Mouse (Mus musculus): ENCODE data around the gene Prss53. TPM values are rescaled to one million over a fixed set of nuclear protein-coding genes. Genes with fewer than 3 reads are reported as not detected.
A peak's percentile ranks its signal among the peaks of the same experiment; 100 is the strongest.

The Prss53 gene
- polyA plus RNA-seq, 1 experiment from 2014 or later: 2.4 TPM

DNA sequence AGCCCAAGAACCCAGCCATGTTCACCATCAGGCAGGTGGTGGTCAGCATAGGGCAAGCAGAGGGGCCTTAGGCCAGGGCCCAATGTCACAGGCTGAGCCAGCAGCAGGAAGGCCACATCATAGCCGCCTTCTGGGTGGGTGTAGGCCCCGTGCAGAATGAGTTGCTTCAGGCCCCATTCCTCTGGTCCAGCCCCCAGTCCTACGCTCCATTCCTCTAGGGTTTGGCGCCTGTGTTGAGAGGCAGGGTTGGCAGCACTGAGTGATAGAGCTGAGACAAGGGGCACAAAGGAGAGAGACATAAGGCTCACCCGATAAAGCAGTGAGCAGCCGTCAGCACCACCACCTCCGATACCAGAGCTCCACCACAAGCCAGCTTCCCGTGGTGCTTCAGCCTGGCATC, 3.6 kb downstream of the Prss53 start:
- TF ChIP-seq CTCF (IDR thresholded peaks at IDR 0.05; ENCODE audit: low read depth): no peak
- Histone ChIP-seq H3K4me3 (ENCODE audit: low read depth, low read length) (no peak overlapping the region), H3K9me3 (ENCODE audit: control insufficient read depth) (no peaks in the 10 kb centered on the region), H3K9ac (ENCODE audit: low read depth, low read length) (no peak overlapping the region), H3K4me1 (replicated peaks; ENCODE audit: control insufficient read depth, insufficient read depth, low read length) (peaks cover 7% of the 10 kb centered on the region; the same call in 1 of the 2 replicates), H3K27me3 (replicated peaks; ENCODE audit: control insufficient read depth, insufficient read depth, low read length) (no peaks in the 10 kb centered on the region), H3K36me3 (ENCODE audit: control insufficient read depth, insufficient read depth) (peaks cover 76% of the 10 kb centered on the region), H3K4me2 (replicated peaks; ENCODE audit: low read depth) (no peak overlapping the region), H3K27ac (ENCODE audit: low read depth, low read length) (no peak overlapping the region)
- ATAC-seq: no peak
- WGBS: 77% methylated on average over 8 of the region's 8 CpGs

- WGBS: 75% methylated on average over 6 of the region's 6 CpGs
- TF ChIP-seq CTCF (IDR thresholded peaks at IDR 0.05; ENCODE audit: low read depth): no peak
These were observed 4.2 kb downstream of the Prss53 start for GRCm38 (mm10) chr7:127886551-127886950.

GRCm38 (mm10) chr7:127885951-127886350, 4.8 kb downstream of the Prss53 start:
- no peak for ATAC-seq
- H3K4me3 ChIP-seq (ENCODE audit: low read depth, low read length): no peak overlapping the region
- H3K27me3 ChIP-seq (replicated peaks; ENCODE audit: control insufficient read depth, insufficient read depth, low read length): no peaks in the 10 kb centered on the region
- H3K4me2 ChIP-seq (replicated peaks; ENCODE audit: low read depth): no peak overlapping the region
- H3K27ac ChIP-seq (ENCODE audit: low read depth, low read length): no peak overlapping the region
- peaks cover 78% of the 10 kb centered on the region for H3K36me3 ChIP-seq (ENCODE audit: control insufficient read depth, insufficient read depth)
- H3K4me1 ChIP-seq (replicated peaks; ENCODE audit: control insufficient read depth, insufficient read depth, low read length): peaks cover 7% of the 10 kb centered on the region; the same call in 1 of the 2 replicates
- WGBS: 42% methylated on average over 6 of the region's 6 CpGs
- no peak for TF ChIP-seq CTCF (IDR thresholded peaks at IDR 0.05; ENCODE audit: low read depth)
- no peak overlapping the region for H3K9ac ChIP-seq (ENCODE audit: low read depth, low read length)
- H3K9me3 ChIP-seq (ENCODE audit: control insufficient read depth): no peaks in the 10 kb centered on the region

More at GRCm38 (mm10) chr7:127886551-127886950, 4.2 kb downstream of the Prss53 start:
- Histone ChIP-seq H3K9ac (ENCODE audit: low read depth, low read length) (no peak overlapping the region), H3K27me3 (replicated peaks; ENCODE audit: control insufficient read depth, insufficient read depth, low read length) (no peaks in the 10 kb centered on the region), H3K4me3 (ENCODE audit: low read depth, low read length) (no peak overlapping the region), H3K4me1 (replicated peaks; ENCODE audit: control insufficient read depth, insufficient read depth, low read length) (peaks cover 7% of the 10 kb centered on the region; the same call in 1 of the 2 replicates), H3K36me3 (ENCODE audit: control insufficient read depth, insufficient read depth) (peaks cover 76% of the 10 kb centered on the region), H3K9me3 (ENCODE audit: control insufficient read depth) (no peaks in the 10 kb centered on the region), H3K4me2 (replicated peaks; ENCODE audit: low read depth) (no peak overlapping the region), H3K27ac (ENCODE audit: low read depth, low read length) (no peak overlapping the region)
- ATAC-seq: no peak

DNA sequence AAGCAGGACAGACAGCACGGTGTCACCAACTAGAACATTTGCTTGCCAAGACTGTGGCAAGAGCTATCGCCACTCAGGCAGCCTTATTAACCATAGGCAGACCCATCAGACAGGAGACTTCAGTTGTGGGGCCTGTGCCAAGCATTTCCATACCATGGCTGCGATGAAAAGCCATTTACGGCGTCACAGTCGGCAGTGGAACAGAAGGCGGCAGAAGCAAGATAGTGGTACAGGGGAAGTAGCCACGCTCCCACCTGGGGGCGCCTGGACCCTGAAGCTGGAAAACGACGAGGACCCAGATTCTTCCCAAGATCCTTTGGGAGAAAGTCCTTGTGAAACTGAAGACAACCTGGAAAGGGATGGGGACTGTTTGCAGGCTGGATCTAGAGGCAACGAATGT, 10.3 kb downstream of the Prss53 start:
- no peak overlapping the region for H3K4me2 ChIP-seq (replicated peaks; ENCODE audit: low read depth)
- no peak overlapping the region for H3K27ac ChIP-seq (ENCODE audit: low read depth, low read length)
- H3K4me1 ChIP-seq (replicated peaks; ENCODE audit: control insufficient read depth, insufficient read depth, low read length): peaks cover 5% of the 10 kb centered on the region; the same call in 1 of the 2 replicates
- no peaks in the 10 kb centered on the region for H3K27me3 ChIP-seq (replicated peaks; ENCODE audit: control insufficient read depth, insufficient read depth, low read length)
- H3K4me3 ChIP-seq (ENCODE audit: low read depth, low read length): no peak overlapping the region
- WGBS: 81% methylated on average over 12 of the region's 12 CpGs
- TF ChIP-seq CTCF (IDR thresholded peaks at IDR 0.05; ENCODE audit: low read depth): no peak
- no peaks in the 10 kb centered on the region for H3K9me3 ChIP-seq (ENCODE audit: control insufficient read depth)
- H3K9ac ChIP-seq (ENCODE audit: low read depth, low read length): no peak overlapping the region
- no peak for ATAC-seq
- H3K36me3 ChIP-seq (ENCODE audit: control insufficient read depth, insufficient read depth): peaks cover 66% of the 10 kb centered on the region

DNA sequence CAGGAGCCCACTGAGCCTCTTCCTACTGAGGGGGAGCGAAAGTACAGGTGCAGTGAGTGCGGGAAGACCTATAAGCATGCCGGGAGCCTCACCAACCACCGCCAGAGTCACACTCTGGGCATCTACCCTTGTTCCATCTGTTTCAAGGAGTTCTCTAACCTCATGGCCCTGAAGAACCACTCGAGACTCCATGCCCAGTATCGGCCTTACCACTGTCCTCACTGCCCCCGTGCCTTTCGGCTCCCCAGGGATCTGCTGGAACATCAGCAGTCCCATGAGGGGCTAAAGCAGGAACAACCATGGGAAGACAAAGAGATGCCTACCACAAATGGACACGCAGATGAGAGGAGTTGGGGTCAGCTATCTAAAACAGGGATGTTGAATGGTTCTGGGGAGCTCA, 11.5 kb downstream of the Prss53 start:
- Histone ChIP-seq H3K27ac (ENCODE audit: low read depth, low read length) (no peak overlapping the region), H3K27me3 (replicated peaks; ENCODE audit: control insufficient read depth, insufficient read depth, low read length) (no peaks in the 10 kb centered on the region), H3K36me3 (ENCODE audit: control insufficient read depth, insufficient read depth) (peaks cover 61% of the 10 kb centered on the region), H3K4me2 (replicated peaks; ENCODE audit: low read depth) (no peak overlapping the region), H3K9ac (ENCODE audit: low read depth, low read length) (no peak overlapping the region), H3K9me3 (ENCODE audit: control insufficient read depth) (no peaks in the 10 kb centered on the region), H3K4me3 (ENCODE audit: low read depth, low read length) (no peak overlapping the region), H3K4me1 (replicated peaks; ENCODE audit: control insufficient read depth, insufficient read depth, low read length) (peaks cover 8% of the 10 kb centered on the region; the same call in 1 of the 2 replicates)
- 96% methylated on average over 9 of the region's 9 CpGs for WGBS
- ATAC-seq: no peak
- TF ChIP-seq CTCF (IDR thresholded peaks at IDR 0.05; ENCODE audit: low read depth): no peak

GRCm38 (mm10) chr7:127876467-127877348, 14.1 kb downstream of the Prss53 start, which contains the start of gene Zfp668:
Gene Zfp668, minus strand, starts transcription at chr7:127876828.
- Histone ChIP-seq H3K36me3 (ENCODE audit: control insufficient read depth, insufficient read depth) (peaks cover 35% of the 10 kb centered on the region), H3K9me3 (ENCODE audit: control insufficient read depth) (no peaks in the 10 kb centered on the region), H3K4me2 (replicated peaks; ENCODE audit: low read depth) (peak within 1 kb of the TSS; percentile 91), H3K27ac (ENCODE audit: low read depth, low read length) (peak within 1 kb of the TSS; percentile 92), H3K27me3 (replicated peaks; ENCODE audit: control insufficient read depth, insufficient read depth, low read length) (no peaks in the 10 kb centered on the region), H3K9ac (ENCODE audit: low read depth, low read length) (peak within 1 kb of the TSS; percentile 89), H3K4me3 (ENCODE audit: low read depth, low read length) (peak within 1 kb of the TSS; percentile 98), H3K4me1 (replicated peaks; ENCODE audit: control insufficient read depth, insufficient read depth, low read length) (peaks cover 7% of the 10 kb centered on the region; the same call in 1 of the 2 replicates)
- peak; percentile 73 for ATAC-seq
- under 1% methylated on average over 60 of the region's 60 CpGs for WGBS
- no peak for TF ChIP-seq CTCF (IDR thresholded peaks at IDR 0.05; ENCODE audit: low read depth)

Measured in intestine, postnatal 0 days (tissue).